Mouse (Mus musculus): ENCODE data around the gene Vmn1r53.
"Not testable (repeated sequence)": the region's sequence is repeated elsewhere in the genome, so short reads cannot be mapped to it uniquely, and the experiment has no call there.

Vmn1r53 gene

GRCm38 (mm10) chr6:90224338-90224737 is at the start of gene Vmn1r53:
Gene Vmn1r53 (minus strand): TSS chr6:90224438.
- no peak for DNase-seq (ENCODE audit: low spot score in 2 of 2)

- DNase-seq (ENCODE audit: low spot score in 2 of 2): no peak
Measured at GRCm38 (mm10) chr6:90246000-90246399, 21.8 kb upstream of the Vmn1r53 start, which contains the start of gene Vmn1r54. Gene Vmn1r54 (plus strand): TSS chr6:90246300.

GRCm38 (mm10) chr6:90244019-90244418 is 19.8 kb upstream of the Vmn1r53 start:
- DNase-seq (ENCODE audit: low spot score in 2 of 2): no peak

GRCm38 (mm10) chr6:90232681-90233080 is 8.4 kb upstream of the Vmn1r53 start:
- no peak for DNase-seq (ENCODE audit: low spot score in 2 of 2)

- not testable (repeated sequence) for DNase-seq (ENCODE audit: low spot score in 2 of 2)
Measured at GRCm38 (mm10) chr6:90232114-90232513, 7.9 kb upstream of the Vmn1r53 start.

GRCm38 (mm10) chr6:90202493-90202892 is 21.7 kb downstream of the Vmn1r53 start, which contains the start of gene V1ra8:
Gene V1ra8 (plus strand): TSS chr6:90202793.
- DNase-seq (ENCODE audit: low spot score in 2 of 2): not testable (repeated sequence)

- no peak for DNase-seq (ENCODE audit: low spot score in 2 of 2)
Measured at GRCm38 (mm10) chr6:90174508-90174907, 49.7 kb downstream of the Vmn1r53 start, which contains the start of gene Vmn1r52. Gene Vmn1r52 (plus strand): TSS chr6:90174808.

All from spleen, postnatal 14 days (tissue).